Mouse (Mus musculus) megakaryocyte-erythroid progenitor cell, adult 5-6 weeks (primary cell): ENCODE data around the gene Znrf4. TPM values are rescaled to one million over a fixed set of nuclear protein-coding genes. Genes with fewer than 3 reads are reported as not detected.

Source experiments
- ATAC-seq: replicated peaks from 2 replicates; pipeline ENCODE4 v1.8.0; 2016; ENCODE audit warnings: mild to moderate bottlenecking, inconsistent platforms; ENCODE audit not compliant: severe bottlenecking, poor library complexity, low FRiP score, low TSS enrichment
- total RNA-seq, 2 experiments: library from RNA; stranded (forward) in 1 of 2; stranded (reverse) in 1 of 2; fragments of 200-1000, 215-1000 nt in 1 of 2; fragments of >200 nt in 1 of 2; fragmentation: Nextera tagmentation in 1 of 2; gene quantifications; 2 replicates each; pipeline ENCODE4 v1.2.3; 2014 to 2017

Znrf4 gene
- total RNA-seq, 2 experiments from 2014 or later, result not detected

- ATAC-seq, result peak; percentile 60
These were observed 39.3 kb downstream of the Znrf4 start for GRCm38 (mm10) chr17:56472733-56473610.

GRCm38 (mm10) chr17:56472121-56472520, 40.1 kb downstream of the Znrf4 start:
- ATAC-seq, result no peak

GRCm38 (mm10) chr17:56471136-56471535, 41.1 kb downstream of the Znrf4 start:
- no peak for ATAC-seq

GRCm38 (mm10) chr17:56470571-56470970, 41.7 kb downstream of the Znrf4 start:
- ATAC-seq, result no peak

- no peak for ATAC-seq
These were observed 42.2 kb downstream of the Znrf4 start for GRCm38 (mm10) chr17:56470001-56470436.

- no peak for ATAC-seq
These were observed 43.0 kb downstream of the Znrf4 start for GRCm38 (mm10) chr17:56469275-56469674.

- no peak for ATAC-seq
These were observed 43.4 kb downstream of the Znrf4 start for GRCm38 (mm10) chr17:56468870-56469269.

- ATAC-seq, result no peak
These were observed 43.9 kb downstream of the Znrf4 start for GRCm38 (mm10) chr17:56468380-56468779.

GRCm38 (mm10) chr17:56467456-56467884, 44.8 kb downstream of the Znrf4 start:
- no peak for ATAC-seq

GRCm38 (mm10) chr17:56466747-56467146, 45.5 kb downstream of the Znrf4 start:
- no peak for ATAC-seq

- ATAC-seq, result no peak
These were observed 47.4 kb downstream of the Znrf4 start for GRCm38 (mm10) chr17:56464817-56465216.

- no peak for ATAC-seq
These were observed 47.9 kb downstream of the Znrf4 start for GRCm38 (mm10) chr17:56464345-56464744.

GRCm38 (mm10) chr17:56463500-56463899, 48.7 kb downstream of the Znrf4 start:
- ATAC-seq, result no peak

- ATAC-seq, result no peak
These were observed 49.3 kb downstream of the Znrf4 start for GRCm38 (mm10) chr17:56462835-56463455.

GRCm38 (mm10) chr17:56461771-56462743, 50.2 kb downstream of the Znrf4 start:
- ATAC-seq, result peak; percentile 86

Other genes with a start within 250 kb of the Znrf4 start
- gene Ticam1, start 235.6 kb downstream of the Znrf4 start, total RNA-seq (2014; fragmentation: Nextera tagmentation), result 5.8 and 8.4 TPM in 2 replicates
- 2.2 and 3.2 TPM in 2 replicates for gene Ticam1, start 235.6 kb downstream of the Znrf4 start, total RNA-seq (2017)
- gene Plin3, start 219.6 kb downstream of the Znrf4 start, total RNA-seq (2014; fragmentation: Nextera tagmentation), result 4.8 and 6.8 TPM in 2 replicates
- 3.7 and 6.1 TPM in 2 replicates for gene Plin3, start 219.6 kb downstream of the Znrf4 start, total RNA-seq (2017)
- gene Arrdc5, start 212.1 kb downstream of the Znrf4 start, total RNA-seq (2014; fragmentation: Nextera tagmentation), result not detected in 2 replicates
- not detected in 2 replicates for gene Arrdc5, start 212.1 kb downstream of the Znrf4 start, total RNA-seq (2017)
- 151 and 161 TPM in 2 replicates for gene Uhrf1, start 209.1 kb downstream of the Znrf4 start, total RNA-seq (2014; fragmentation: Nextera tagmentation)
- 150 and 161 TPM in 2 replicates for gene Uhrf1, start 209.1 kb downstream of the Znrf4 start, total RNA-seq (2017)
- gene Kdm4b, start 186.4 kb downstream of the Znrf4 start, total RNA-seq (2014; fragmentation: Nextera tagmentation), result 16.0 and 17.3 TPM in 2 replicates
- gene Kdm4b, start 186.4 kb downstream of the Znrf4 start, total RNA-seq (2017), result 11.0 and 14.3 TPM in 2 replicates
- gene Ptprs, start 35.9 kb downstream of the Znrf4 start, total RNA-seq (2014; fragmentation: Nextera tagmentation), result 55.7 and 65.0 TPM in 2 replicates
- 36.6 and 48.3 TPM in 2 replicates for gene Ptprs, start 35.9 kb downstream of the Znrf4 start, total RNA-seq (2017)
- 2.8 TPM in 1 of 2 replicates, not detected in the other for gene Gm20219, start 42.0 kb upstream of the Znrf4 start, total RNA-seq (2014; fragmentation: Nextera tagmentation)
- not detected in 2 replicates for gene Gm20219, start 42.0 kb upstream of the Znrf4 start, total RNA-seq (2017)
- 158 and 166 TPM in 2 replicates for gene Safb2, start 72.2 kb upstream of the Znrf4 start, total RNA-seq (2014; fragmentation: Nextera tagmentation)
- gene Safb2, start 72.2 kb upstream of the Znrf4 start, total RNA-seq (2017), result 108 and 115 TPM in 2 replicates
- gene Safb, start 72.4 kb upstream of the Znrf4 start, total RNA-seq (2014; fragmentation: Nextera tagmentation), result 122 and 171 TPM in 2 replicates
- gene Safb, start 72.4 kb upstream of the Znrf4 start, total RNA-seq (2017), result 92.4 and 103 TPM in 2 replicates
- 126 and 171 TPM in 2 replicates for gene 2410015M20Rik, start 97.3 kb upstream of the Znrf4 start, total RNA-seq (2014; fragmentation: Nextera tagmentation)
- gene 2410015M20Rik, start 97.3 kb upstream of the Znrf4 start, total RNA-seq (2017), result 82.9 and 126 TPM in 2 replicates
- 2,912 and 4,512 TPM in 2 replicates for gene Rpl36, start 101.0 kb upstream of the Znrf4 start, total RNA-seq (2014; fragmentation: Nextera tagmentation)
- gene Rpl36, start 101.0 kb upstream of the Znrf4 start, total RNA-seq (2017), result 2,001 and 2,083 TPM in 2 replicates
- 59.8 and 63.2 TPM in 2 replicates for gene Lonp1, start 114.5 kb upstream of the Znrf4 start, total RNA-seq (2014; fragmentation: Nextera tagmentation)
- 76.5 and 108 TPM in 2 replicates for gene Lonp1, start 114.5 kb upstream of the Znrf4 start, total RNA-seq (2017)
- not detected in 2 replicates for gene Catsperd, start 115.7 kb upstream of the Znrf4 start, total RNA-seq (2014; fragmentation: Nextera tagmentation)
- 0.38 TPM in 1 of 2 replicates, not detected in the other for gene Catsperd, start 115.7 kb upstream of the Znrf4 start, total RNA-seq (2017)
- 81.7 and 94.5 TPM in 2 replicates for gene Ranbp3, start 160.9 kb upstream of the Znrf4 start, total RNA-seq (2014; fragmentation: Nextera tagmentation)
- 50.6 and 58.1 TPM in 2 replicates for gene Ranbp3, start 160.9 kb upstream of the Znrf4 start, total RNA-seq (2017)
- 181 and 226 TPM in 2 replicates for gene Ndufa11, start 205.3 kb upstream of the Znrf4 start, total RNA-seq (2014; fragmentation: Nextera tagmentation)
- 75.6 and 167 TPM in 2 replicates for gene Ndufa11, start 205.3 kb upstream of the Znrf4 start, total RNA-seq (2017)
- gene Vmac, start 205.6 kb upstream of the Znrf4 start, total RNA-seq (2014; fragmentation: Nextera tagmentation), result 4.5 and 5.5 TPM in 2 replicates
- 4.1 and 7.6 TPM in 2 replicates for gene Vmac, start 205.6 kb upstream of the Znrf4 start, total RNA-seq (2017)
- not detected in 2 replicates for gene Nrtn, start 245.1 kb upstream of the Znrf4 start, total RNA-seq (2014; fragmentation: Nextera tagmentation)
- not detected in 2 replicates for gene Nrtn, start 245.1 kb upstream of the Znrf4 start, total RNA-seq (2017)